Mouse (Mus musculus) E14TG2a.4 (cell line): Measurements from ENCODE around the gene Srrm3.

Experiments
- H3K27me3 ChIP-seq: 2 replicates; pipeline ENCODE4 v1.6.1; 2014; ENCODE audit warnings: low read length, control low read depth; ENCODE audit not compliant: insufficient read depth
- H3K36me3 ChIP-seq: 2 replicates; pipeline ENCODE4 v1.6.1; 2014; ENCODE audit warnings: low read length, control low read depth; ENCODE audit not compliant: insufficient read depth
- H3K4me1 ChIP-seq: replicated peaks from 2 replicates; pipeline ENCODE4 v1.6.1; 2014; ENCODE audit warnings: low read depth, low read length, control low read depth
- H3K4me3 ChIP-seq: replicated peaks from 2 replicates; pipeline ENCODE4 v1.5.1; 2014; ENCODE audit warnings: mild to moderate bottlenecking, low read length
- H3K9me3 ChIP-seq: 2 replicates; pipeline ENCODE4 v1.6.1; 2014; ENCODE audit warnings: low read length, control low read depth
- CTCF ChIP-seq: conservative IDR thresholded peaks from 2 replicates; pipeline ENCODE4 v1.5.1; 2014; ENCODE audit warnings: low read length
- NANOG ChIP-seq: IDR thresholded peaks from 2 replicates; pipeline ENCODE4 v1.6.1; 2014; ENCODE audit warnings: borderline replicate concordance, low read length, mixed read lengths
- POU5F1 ChIP-seq: IDR thresholded peaks from 2 replicates; pipeline ENCODE4 v1.6.1; 2014; ENCODE audit warnings: low read length, borderline replicate concordance

The Srrm3 gene

DNA sequence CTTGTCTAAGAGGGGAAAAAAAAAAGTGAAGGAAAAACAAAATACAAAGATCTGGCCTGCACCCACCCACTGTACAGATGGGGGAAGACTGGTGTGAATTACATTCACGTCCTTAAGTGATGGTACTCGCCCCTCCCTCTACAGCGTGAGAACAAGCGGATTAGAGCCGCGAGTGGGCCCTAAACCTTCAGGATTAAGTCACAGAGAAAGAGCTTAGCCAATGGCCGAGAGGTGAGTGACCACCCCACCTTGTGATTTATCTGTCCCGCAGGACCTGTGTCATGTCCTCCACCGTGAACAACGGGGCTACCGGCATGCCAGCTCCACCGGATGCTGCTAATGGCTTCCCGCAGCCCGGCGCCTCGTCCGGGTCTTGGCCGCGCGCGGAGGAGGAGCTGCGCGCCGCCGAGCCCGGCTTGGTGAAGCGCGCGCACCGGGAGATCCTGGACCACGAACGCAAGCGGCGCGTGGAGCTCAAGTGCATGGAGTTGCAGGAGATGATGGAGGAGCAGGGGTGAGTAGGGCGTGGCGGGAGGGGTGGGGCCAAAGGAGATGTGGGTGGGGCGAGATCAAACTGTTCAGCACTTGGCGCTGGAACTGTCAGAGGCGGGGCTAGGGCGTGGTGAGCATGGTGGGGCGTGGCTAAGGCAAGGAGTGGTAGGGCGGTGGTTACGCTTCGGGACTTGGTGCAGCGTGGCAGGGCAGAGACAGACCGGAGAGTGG lies 28.2 kb downstream of the Srrm3 start:
- H3K4me3 ChIP-seq = peak overlapping the region; percentile 86
- TF ChIP-seq CTCF (no peak), POU5F1 (no peak), NANOG (no peak)
- peaks cover 15% of the 10 kb centered on the region for H3K27me3 ChIP-seq
- peaks cover 54% of the 10 kb centered on the region for H3K4me1 ChIP-seq
- no peaks in the 10 kb centered on the region for H3K36me3 ChIP-seq
- H3K9me3 ChIP-seq = peaks cover 6% of the 10 kb centered on the region

DNA sequence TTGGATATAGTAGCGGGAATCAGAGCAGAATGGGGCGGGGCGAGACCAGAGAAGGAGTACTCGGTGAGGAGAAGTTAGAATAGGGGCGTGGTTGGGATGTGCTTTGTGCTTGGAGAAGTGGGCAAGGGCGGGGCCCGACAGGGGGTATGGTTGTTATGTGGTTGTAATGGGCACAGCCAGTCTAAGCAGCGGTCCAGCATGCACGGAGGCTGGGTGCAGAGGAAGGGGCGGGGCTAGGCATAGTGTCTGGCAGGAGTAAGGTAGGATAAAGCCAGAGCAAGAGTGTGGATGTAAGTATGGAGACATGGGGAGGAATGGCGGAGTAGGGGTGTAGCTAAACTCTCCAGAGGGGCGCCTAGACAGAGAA lies 28.8 kb downstream of the Srrm3 start:
- no peak for TF ChIP-seq CTCF
- Histone ChIP-seq H3K4me1 (peaks cover 52% of the 10 kb centered on the region), H3K36me3 (no peaks in the 10 kb centered on the region), H3K4me3 (peak overlapping the region; percentile 86), H3K9me3 (peaks cover under 1% of the 10 kb centered on the region), H3K27me3 (peaks cover 15% of the 10 kb centered on the region)

DNA sequence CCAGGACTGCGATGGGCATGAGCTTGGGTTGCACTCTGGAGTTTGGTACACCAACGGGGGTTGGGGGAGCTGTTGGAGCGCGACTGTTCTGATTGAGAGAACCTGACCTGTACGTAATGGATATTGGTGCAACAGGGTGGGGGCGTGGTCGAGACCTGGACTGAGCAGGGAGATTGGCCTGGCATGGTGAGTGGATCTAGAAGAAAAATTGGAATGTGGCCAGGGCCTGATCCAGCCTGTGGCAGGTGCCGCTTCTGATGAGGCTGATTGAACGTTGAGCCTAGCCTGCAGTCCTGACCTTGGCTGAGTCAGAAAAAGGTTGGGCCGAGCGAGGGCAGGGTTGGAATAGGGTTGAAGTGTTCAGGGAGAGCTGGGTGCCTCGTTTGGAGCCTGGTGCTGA lies 29.3 kb downstream of the Srrm3 start:
- Histone ChIP-seq H3K9me3 (no peaks in the 10 kb centered on the region), H3K36me3 (no peaks in the 10 kb centered on the region), H3K4me3 (peak overlapping the region; percentile 86), H3K4me1 (peaks cover 52% of the 10 kb centered on the region), H3K27me3 (peaks cover 15% of the 10 kb centered on the region)
- TF ChIP-seq POU5F1 (no peak), CTCF (no peak), NANOG (no peak)

DNA sequence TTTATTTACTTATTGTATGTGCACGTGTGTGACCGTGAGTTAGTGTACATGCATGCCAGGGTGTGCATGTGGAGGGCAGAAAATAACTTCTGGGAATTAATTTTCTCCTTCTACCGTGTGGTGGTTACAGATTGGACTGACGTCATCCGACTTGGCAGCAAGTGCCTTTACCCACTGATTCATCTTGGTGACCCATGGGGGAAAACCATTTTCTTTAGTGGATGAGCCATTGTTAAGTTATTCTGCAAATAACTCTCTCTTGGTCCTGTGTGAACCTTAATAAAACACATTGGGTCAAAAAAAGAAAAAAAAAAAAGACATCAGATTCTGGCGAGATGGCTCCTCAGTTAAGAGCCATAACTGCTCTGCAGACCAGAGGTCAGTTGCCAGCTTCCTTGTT lies 35.0 kb downstream of the Srrm3 start:
- Histone ChIP-seq H3K36me3 (no peaks in the 10 kb centered on the region), H3K27me3 (peaks cover 10% of the 10 kb centered on the region; the same call in 1 of the 2 replicates), H3K4me1 (peaks cover 39% of the 10 kb centered on the region), H3K9me3 (no peaks in the 10 kb centered on the region), H3K4me3 (no peak overlapping the region)
- TF ChIP-seq CTCF (no peak), NANOG (no peak), POU5F1 (no peak)

DNA sequence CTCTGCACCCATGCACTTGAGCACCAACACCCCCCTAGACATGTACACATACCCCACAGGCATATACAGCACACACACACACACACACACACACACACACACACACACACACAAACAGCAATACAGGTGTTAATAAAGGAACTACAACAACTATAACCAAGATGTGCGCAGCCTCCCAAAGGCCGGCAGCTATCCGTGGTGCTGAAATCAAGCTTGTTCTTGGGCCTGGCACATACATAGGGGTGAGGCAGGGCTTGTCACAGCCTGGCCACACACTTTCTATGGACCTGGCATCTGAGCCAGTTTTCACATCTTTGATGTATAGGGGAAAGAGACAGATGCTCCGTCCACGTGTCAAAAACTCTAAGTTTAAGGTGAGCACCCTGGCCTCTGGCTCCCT lies 36.7 kb downstream of the Srrm3 start:
- H3K4me3 ChIP-seq = no peak overlapping the region
- peaks cover 48% of the 10 kb centered on the region for H3K4me1 ChIP-seq
- H3K27me3 ChIP-seq = peaks cover 6% of the 10 kb centered on the region; the same call in 1 of the 2 replicates
- H3K36me3 ChIP-seq = no peaks in the 10 kb centered on the region
- no peaks in the 10 kb centered on the region for H3K9me3 ChIP-seq
- TF ChIP-seq NANOG (no peak), POU5F1 (no peak), CTCF (no peak)

DNA sequence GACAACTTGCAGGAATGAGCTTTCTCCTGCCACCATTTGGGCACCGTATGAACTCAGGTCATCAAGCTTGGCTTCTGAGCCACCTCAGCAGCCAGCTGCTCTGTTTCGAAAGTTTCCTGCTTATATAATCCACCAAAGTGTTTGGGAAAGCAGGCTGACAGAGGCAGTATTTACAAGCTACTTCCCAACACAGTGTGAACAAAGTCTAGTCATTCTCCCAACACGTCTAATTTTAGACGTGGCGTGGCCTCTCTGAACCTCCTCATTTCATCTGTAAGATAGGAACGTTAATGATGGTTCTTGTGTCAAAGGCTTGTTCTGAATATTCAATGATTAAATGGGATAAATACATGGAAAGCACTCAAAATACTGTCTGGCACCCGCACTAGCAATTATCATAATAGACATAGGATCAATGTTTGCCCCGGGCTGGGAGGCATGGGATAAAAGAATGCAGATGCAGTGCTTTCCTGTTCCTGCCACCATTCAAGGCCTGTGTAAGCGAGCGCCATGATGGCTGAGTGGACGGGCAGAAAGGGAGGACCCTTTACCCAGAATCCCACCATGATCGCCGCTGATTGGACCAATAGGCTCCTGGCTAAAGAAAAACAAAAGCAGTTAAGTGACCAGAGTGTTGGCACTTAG lies 39.1 kb downstream of the Srrm3 start:
- peaks cover 17% of the 10 kb centered on the region for H3K27me3 ChIP-seq
- no peaks in the 10 kb centered on the region for H3K9me3 ChIP-seq
- no peaks in the 10 kb centered on the region for H3K36me3 ChIP-seq
- H3K4me3 ChIP-seq = no peak overlapping the region
- peaks cover 47% of the 10 kb centered on the region for H3K4me1 ChIP-seq
- TF ChIP-seq CTCF (no peak), POU5F1 (no peak), NANOG (no peak)

DNA sequence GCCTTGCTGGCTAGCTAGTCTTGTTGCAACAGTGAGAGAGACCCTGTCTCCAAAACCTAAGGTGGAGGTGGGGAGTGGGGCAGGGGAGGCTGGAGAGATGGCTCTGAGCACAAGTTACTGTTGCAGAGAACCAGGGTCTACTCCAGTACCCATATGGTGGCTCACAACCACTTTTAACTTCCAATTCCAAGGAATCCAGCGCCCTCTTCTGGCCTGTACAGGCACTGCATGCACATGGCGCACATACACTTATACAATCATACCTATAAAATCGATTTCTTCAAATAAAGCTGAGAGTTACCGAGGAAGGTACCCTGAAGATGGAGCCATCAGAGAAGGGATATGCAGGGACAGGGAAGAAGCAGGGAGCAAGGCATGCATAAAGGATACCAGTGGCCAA lies 40.8 kb downstream of the Srrm3 start:
- TF ChIP-seq POU5F1 = no peak
- peak; percentile 94 for TF ChIP-seq CTCF
- no peak for TF ChIP-seq NANOG
- Histone ChIP-seq H3K9me3 (no peaks in the 10 kb centered on the region), H3K4me3 (no peak overlapping the region), H3K27me3 (peaks cover 31% of the 10 kb centered on the region), H3K4me1 (peaks cover 58% of the 10 kb centered on the region), H3K36me3 (no peaks in the 10 kb centered on the region)

DNA sequence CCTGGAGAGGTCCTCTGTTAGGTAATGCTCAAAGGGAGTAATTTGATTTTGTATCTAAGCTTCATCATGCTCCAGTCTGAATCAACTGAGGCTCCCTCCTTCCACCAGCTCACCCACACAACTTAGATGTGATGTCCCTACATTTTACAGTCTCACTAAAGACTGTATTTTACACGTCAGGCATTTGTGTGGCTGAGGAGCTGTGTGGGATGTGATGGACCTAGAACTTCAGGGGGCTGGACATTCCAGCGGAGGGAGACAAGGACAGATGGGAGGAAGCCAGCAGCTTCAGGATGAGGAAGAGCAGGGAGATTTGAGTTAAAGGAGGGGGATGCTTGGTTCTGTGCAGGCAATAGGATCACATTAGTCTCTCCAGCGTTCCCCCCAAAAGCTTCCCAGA lies 41.2 kb downstream of the Srrm3 start:
- TF ChIP-seq NANOG (no peak), CTCF (no peak), POU5F1 (no peak)
- Histone ChIP-seq H3K36me3 (no peaks in the 10 kb centered on the region), H3K27me3 (peaks cover 34% of the 10 kb centered on the region), H3K9me3 (no peaks in the 10 kb centered on the region), H3K4me1 (peaks cover 62% of the 10 kb centered on the region), H3K4me3 (no peak overlapping the region)

DNA sequence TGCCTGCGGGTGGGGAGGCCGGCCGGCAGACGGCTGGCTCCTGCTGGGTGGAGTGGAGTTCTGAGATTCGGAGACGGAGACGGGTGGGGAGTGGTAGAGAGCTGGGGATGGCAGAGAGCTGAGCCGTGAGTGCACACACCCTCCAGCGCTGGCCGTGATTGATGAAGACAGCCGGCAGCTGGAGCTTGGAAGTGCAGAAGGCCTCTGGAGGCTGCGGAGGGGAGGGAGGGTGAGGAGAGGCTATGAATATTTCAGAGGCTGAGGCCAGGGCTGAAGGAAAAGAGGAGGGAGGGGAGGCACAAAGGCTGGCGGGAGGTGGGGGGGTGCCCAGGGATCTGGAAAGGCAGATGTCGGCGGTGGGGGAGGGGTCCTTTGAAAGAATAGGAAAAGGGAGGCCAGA lies 44.3 kb downstream of the Srrm3 start:
- Histone ChIP-seq H3K36me3 (no peaks in the 10 kb centered on the region), H3K9me3 (no peaks in the 10 kb centered on the region), H3K4me1 (peaks cover 46% of the 10 kb centered on the region), H3K27me3 (peaks cover 46% of the 10 kb centered on the region), H3K4me3 (peak overlapping the region; percentile 79)
- TF ChIP-seq NANOG = no peak
- no peak for TF ChIP-seq CTCF
- no peak for TF ChIP-seq POU5F1
